Mouse (Mus musculus) midbrain, embryonic 16.5 days (tissue): ENCODE results near the gene Snx30. TPM values are rescaled to one million over a fixed set of nuclear protein-coding genes. Genes with fewer than 3 reads are reported as not detected.

Experiments used
- ATAC-seq: fragments of 200-750 bp; cut with Nextera tagmentation; 2 replicates; pipeline ENCODE4 v1.8.0; 2017; ENCODE audit warnings: moderate TSS enrichment
- H3K27ac ChIP-seq: fragments of 300-500 bp; sonication (generic); 2 replicates; pipeline ENCODE4 v1.5.1; 2014; ENCODE audit warnings: mild to moderate bottlenecking, low read length, mixed read lengths
- H3K27me3 ChIP-seq: fragments of 300-500 bp; sonication (generic); 2 replicates; pipeline ENCODE4 v1.6.1; 2014; ENCODE audit warnings: low read depth, low read length, mixed read lengths; ENCODE audit not compliant: control insufficient read depth, insufficient read depth
- H3K36me3 ChIP-seq: fragments of 300-500 bp; sonication (generic); 2 replicates; pipeline ENCODE4 v1.6.1; 2014; ENCODE audit warnings: mild to moderate bottlenecking, low read length, moderate library complexity, mixed read lengths; ENCODE audit not compliant: control insufficient read depth, insufficient read depth
- H3K4me1 ChIP-seq: fragments of 300-500 bp; sonication (generic); 2 replicates; pipeline ENCODE4 v1.6.1; 2014; ENCODE audit warnings: mild to moderate bottlenecking, low read length, mixed read lengths; ENCODE audit not compliant: control insufficient read depth, insufficient read depth
- H3K4me2 ChIP-seq: fragments of 300-500 bp; sonication (generic); 2 replicates; pipeline ENCODE4 v1.6.1; 2014; ENCODE audit warnings: mild to moderate bottlenecking, low read length, mixed read lengths
- H3K4me3 ChIP-seq: fragments of 300-500 bp; sonication (generic); 2 replicates; pipeline ENCODE4 v1.5.1; 2014; ENCODE audit warnings: low read depth, mild to moderate bottlenecking, low read length, moderate library complexity, mixed read lengths
- H3K9ac ChIP-seq: fragments of 300-500 bp; sonication (generic); 2 replicates; pipeline ENCODE4 v1.6.1; 2014; ENCODE audit warnings: low read depth, low read length, mixed read lengths
- H3K9me3 ChIP-seq: fragments of 300-500 bp; sonication (generic); replicated peaks from 2 replicates; pipeline ENCODE4 v1.6.1; 2014; ENCODE audit warnings: mild to moderate bottlenecking, low read length, mixed read lengths; ENCODE audit not compliant: control insufficient read depth, poor library complexity, severe bottlenecking
- WGBS: fragments of 180-500 bp; shearing (Covaris S2); extraction: QIAGEN DNeasy Blood & Tissue Kit; methylation state at CpG from one replicate; pipeline ENCODE4 v1.1.7; 2014; 5-methylcytosine and 5-hydroxymethylcytosine counted together
- polyA plus RNA-seq: library from polyadenylated mRNA; unstranded; fragments of >200 nt; fragmentation: Nextera tagmentation; extraction: Ambion mirVana; gene quantifications from 2 replicates; pipeline ENCODE4 v1.2.1, GENCODE M21; 2015

Snx30 gene
- 17.0 and 17.7 TPM in 2 replicates for polyA plus RNA-seq

DNA sequence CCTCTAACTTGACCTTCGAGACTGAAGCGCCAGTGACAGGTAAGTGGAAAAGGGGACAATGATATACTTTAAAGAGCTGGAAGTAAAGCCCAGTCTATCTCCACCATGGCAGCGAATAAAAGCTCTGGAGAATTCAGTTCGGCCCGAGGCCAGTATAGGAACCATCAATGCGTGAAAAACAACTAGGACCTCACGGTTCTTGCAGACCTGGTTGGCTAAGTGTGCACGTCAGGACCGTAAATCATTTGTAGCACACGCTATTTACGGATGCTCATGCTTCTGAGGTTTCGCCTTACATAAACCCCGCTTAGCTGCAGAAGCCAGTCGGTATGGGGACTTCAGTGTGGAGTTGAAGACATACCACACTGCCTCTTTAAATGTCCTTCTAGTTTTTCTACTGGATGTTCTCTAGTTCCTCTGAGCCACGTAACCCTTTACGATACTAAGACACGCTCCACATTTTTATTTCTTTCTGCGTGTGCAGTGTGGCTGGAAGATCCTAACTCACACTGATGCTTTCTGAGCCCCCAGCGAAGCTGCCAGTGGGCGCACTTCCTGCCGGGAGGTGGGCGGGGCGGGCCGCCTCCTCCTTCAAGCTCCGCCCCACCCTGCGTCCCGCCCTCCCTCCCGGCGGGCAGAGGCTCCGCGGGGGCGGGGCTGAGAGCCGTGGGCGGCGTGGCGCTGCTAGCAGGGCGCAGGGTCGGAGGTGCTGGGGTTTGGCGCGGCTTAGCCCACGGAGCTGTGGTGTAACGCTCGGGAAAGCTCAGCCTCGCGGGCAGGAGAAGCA lies at the start of gene Snx30:
TSS of gene Snx30 (plus strand) at position 660 of the 787 bp plus-strand sequence.
- no peaks in the 10 kb centered on the region for H3K9me3 ChIP-seq
- peak within 1 kb of the TSS; percentile 81 for H3K9ac ChIP-seq
- 3% methylated on average over 43 of the region's 45 CpGs for WGBS

DNA sequence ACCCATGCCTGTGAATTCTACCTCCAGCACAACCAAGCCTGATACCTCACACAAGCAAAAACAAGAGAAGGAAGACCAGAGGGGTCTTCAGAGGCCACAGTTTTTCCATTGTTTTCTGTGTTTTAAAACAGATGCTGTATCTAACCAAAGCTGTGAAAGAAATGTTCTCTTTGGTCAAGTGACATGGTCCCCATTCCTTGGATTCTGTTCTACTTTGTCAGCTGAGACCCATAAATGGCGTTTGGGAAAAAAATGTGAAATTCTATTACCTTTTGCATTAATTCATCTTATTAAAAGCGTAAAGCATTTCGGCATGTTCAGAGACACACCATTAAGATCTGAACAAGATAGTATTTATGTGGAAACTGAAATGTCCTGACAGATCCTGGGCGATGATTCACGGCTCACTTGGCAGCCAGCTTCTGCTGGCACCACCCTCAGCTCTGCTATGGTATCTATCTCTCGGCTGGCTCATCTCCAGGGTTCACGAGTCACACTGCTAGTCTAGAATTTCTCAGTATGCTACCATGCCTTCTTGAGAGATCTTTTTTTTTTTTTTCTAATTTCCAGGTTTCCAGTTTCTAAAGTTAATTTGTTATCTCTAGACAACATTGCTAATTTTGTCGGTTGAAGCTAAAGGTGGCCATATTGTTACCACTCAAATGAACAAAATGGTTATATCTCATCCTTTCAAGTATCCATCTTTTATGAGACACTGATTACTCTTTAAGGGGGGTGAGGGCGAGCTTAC lies 49.1 kb upstream of the Snx30 start:
- no peak overlapping the region for H3K4me3 ChIP-seq
- no peaks in the 10 kb centered on the region for H3K27me3 ChIP-seq
- no peaks in the 10 kb centered on the region for H3K9me3 ChIP-seq
- H3K27ac ChIP-seq: no peak overlapping the region
- no peaks in the 10 kb centered on the region; the same call in 1 of the 2 replicates for H3K4me1 ChIP-seq
- 89% methylated on average over 9 of the region's 9 CpGs for WGBS
- no peak overlapping the region for H3K9ac ChIP-seq
- no peaks in the 10 kb centered on the region for H3K36me3 ChIP-seq
- ATAC-seq: no peak
- H3K4me2 ChIP-seq: no peak overlapping the region

More for the DNA sequence above, at the start of gene Snx30:
- peak within 1 kb of the TSS; percentile 77 for H3K4me2 ChIP-seq
- peak within 1 kb of the TSS; percentile 81 for H3K4me3 ChIP-seq
- H3K27me3 ChIP-seq: no peaks in the 10 kb centered on the region
- peak; percentile 94 for ATAC-seq
- H3K27ac ChIP-seq: peak within 1 kb of the TSS; percentile 82
- H3K36me3 ChIP-seq: no peaks in the 10 kb centered on the region
- H3K4me1 ChIP-seq: peaks cover 10% of the 10 kb centered on the region; the same call in 1 of the 2 replicates

DNA sequence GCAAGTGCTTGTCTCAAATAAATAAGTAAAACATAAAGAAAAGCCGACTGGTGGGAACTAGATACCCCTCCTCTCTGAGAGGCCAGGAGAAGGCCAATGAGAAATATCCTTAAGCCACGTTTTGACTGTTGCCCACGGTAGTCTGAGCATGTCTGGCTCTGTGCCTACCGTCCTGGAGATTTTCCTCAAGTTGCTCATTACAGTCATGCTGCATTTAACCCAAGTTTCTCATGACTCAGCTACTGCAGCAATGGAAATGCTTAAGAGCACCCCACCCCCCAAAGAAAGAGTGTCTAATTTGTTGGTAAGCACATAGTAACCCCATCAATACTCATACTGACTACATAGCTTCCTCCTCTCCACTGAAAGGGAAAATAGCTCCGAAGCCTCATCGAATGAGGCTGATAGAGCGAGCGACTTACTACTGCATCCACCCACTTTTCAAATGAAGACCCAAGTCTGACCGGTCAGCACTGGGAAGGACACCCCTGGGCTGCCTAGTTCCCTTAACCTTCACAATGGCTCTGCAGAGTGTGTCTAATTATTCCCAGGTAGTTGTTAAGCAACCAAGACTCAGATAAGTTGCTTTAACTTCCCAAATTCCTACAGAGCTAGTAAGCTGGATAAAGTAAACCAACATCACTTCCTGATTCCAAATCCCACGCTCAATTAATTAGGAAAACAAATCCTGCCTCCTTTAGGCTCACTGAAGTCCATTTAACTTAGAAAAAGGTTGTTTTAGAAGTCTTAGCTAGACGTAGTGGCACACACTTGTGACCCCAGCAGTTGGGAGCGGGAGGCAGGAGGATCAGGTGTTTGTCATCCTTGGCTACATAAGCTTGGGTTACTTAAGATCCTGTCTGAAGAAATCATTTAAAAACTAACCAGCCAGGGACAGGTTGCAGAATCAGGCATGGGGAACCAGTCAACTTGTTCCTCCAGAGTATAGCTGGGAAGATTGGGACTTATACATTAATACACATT lies 47.9 kb upstream of the Snx30 start:
- Histone ChIP-seq H3K9ac (no peak overlapping the region), H3K4me2 (no peak overlapping the region)

DNA sequence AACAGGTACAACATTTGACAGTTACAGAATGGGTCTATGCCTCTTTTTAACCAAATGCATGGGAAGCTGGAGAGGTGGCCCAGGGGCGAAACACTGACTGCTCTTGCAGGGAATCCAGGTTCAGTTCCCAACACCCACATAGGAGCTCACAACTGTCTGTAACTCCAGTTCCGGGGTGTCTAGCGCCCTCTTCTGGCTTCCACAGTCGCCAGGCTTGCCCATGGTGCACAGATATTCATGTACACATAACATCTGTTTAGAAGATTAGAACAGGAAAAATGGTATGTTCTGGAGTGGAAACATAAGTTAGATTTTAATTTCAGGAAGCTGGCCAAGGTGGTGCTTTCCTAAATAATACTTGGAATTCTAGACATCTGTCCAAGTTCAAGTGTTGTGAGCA lies 45.6 kb upstream of the Snx30 start:
- no peaks in the 10 kb centered on the region for H3K9me3 ChIP-seq
- no peak for ATAC-seq
- no peaks in the 10 kb centered on the region for H3K27me3 ChIP-seq
- H3K4me2 ChIP-seq: no peak overlapping the region
- no peak overlapping the region for H3K4me3 ChIP-seq
- peaks cover under 1% of the 10 kb centered on the region; the same call in 1 of the 2 replicates for H3K4me1 ChIP-seq
- H3K9ac ChIP-seq: no peak overlapping the region
- WGBS: 80% methylated on average over 4 of the region's 4 CpGs
- H3K27ac ChIP-seq: no peak overlapping the region
- no peaks in the 10 kb centered on the region for H3K36me3 ChIP-seq

More for the DNA sequence above, 47.9 kb upstream of the Snx30 start:
- no peaks in the 10 kb centered on the region; the same call in 1 of the 2 replicates for H3K4me1 ChIP-seq
- H3K9me3 ChIP-seq: no peaks in the 10 kb centered on the region
- H3K27me3 ChIP-seq: no peaks in the 10 kb centered on the region
- H3K4me3 ChIP-seq: no peak overlapping the region
- WGBS: 83% methylated on average over 12 of the region's 12 CpGs
- H3K27ac ChIP-seq: no peak overlapping the region
- ATAC-seq: no peak
- H3K36me3 ChIP-seq: no peaks in the 10 kb centered on the region

DNA sequence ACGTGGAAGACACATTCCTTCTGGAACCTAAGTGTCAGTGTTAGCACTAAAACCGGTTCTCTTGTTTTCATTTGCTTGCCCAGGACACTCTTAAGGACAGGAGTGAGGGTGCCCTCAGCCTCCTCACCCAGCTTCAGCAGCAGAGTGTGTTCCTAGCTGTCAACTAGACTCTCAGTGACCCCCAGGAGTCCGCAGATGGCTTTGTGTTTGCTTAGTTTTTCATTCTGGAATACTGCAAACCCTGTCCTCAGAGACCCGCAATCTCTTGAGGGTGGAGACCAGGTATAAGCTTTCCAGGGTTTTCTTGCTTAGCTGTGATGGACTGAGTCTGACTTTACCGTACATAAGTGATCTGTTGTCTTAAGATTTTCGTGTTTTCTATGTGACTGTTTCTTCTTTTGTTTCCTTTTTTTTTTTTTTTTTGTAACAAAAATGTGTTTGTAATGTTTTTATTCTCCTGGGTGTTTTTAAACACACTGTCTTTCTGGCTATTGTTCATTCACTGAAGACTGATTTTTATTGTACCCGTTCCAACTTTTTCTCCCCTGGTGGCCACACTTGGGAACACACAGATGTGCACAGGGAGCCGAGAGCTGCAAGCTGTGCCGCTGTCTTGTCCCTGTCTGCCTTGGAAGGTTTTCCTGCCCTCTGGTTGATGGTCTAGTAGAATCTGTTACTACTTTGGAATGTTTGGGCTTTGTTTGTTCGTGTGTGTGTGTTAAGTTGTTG lies 44.8 kb upstream of the Snx30 start:
- no peak overlapping the region for H3K27ac ChIP-seq
- no peak overlapping the region for H3K4me2 ChIP-seq
- ATAC-seq: no peak
- 55% methylated on average over 10 of the region's 10 CpGs for WGBS
- H3K27me3 ChIP-seq: no peaks in the 10 kb centered on the region
- H3K36me3 ChIP-seq: no peaks in the 10 kb centered on the region
- no peak overlapping the region for H3K4me3 ChIP-seq
- no peaks in the 10 kb centered on the region for H3K9me3 ChIP-seq
- no peak overlapping the region for H3K9ac ChIP-seq
- peaks cover 4% of the 10 kb centered on the region for H3K4me1 ChIP-seq

DNA sequence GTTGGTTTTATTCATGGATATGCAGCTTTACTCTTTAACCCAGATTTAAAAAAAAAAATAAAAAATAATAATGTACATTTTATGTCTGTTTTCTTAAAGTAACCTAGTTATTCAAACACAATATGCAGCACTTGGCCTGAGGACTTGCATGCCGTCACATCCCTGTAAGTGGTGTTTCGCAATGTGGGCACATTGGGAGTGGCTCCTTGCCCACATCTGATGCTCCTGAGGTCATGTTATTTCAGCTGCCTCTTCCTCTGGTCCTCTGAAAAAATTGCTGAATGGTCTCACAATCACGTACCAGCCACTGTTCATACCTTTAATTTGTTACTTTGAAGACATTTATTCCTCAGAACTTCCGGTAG lies 44.3 kb upstream of the Snx30 start:
- Histone ChIP-seq H3K9ac (no peak overlapping the region), H3K27me3 (no peaks in the 10 kb centered on the region), H3K4me1 (peaks cover 4% of the 10 kb centered on the region), H3K4me2 (no peak overlapping the region), H3K4me3 (no peak overlapping the region), H3K27ac (no peak overlapping the region), H3K36me3 (no peaks in the 10 kb centered on the region), H3K9me3 (no peaks in the 10 kb centered on the region)
- no peak for ATAC-seq
- WGBS: 88% methylated on average over 4 of the region's 4 CpGs

DNA sequence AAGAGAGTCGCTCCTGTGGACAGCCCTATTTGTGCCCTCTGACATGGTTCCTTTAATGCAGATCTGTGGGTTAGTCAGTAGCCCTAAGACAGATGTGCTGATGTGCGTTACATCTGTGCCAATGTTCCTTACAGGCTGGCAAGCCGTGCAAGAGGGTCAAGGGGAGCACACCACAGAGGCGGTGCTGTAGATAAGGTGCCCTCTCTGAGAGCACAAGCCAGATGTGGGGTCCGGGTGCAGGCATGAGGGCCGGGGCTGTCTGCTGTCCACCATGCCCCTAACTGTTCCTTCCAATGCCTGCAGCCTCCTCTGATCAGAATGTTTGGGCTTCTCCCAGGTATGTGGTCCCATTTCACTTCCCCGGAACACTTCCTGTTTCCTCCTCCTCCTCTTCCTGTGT lies 40.7 kb upstream of the Snx30 start:
- Histone ChIP-seq H3K36me3 (0 out of 2 replicates have a peak, but pooled peaks cover under 1% of the 10 kb centered on the region), H3K27me3 (no peaks in the 10 kb centered on the region), H3K4me1 (peaks cover 4% of the 10 kb centered on the region), H3K4me3 (no peak overlapping the region), H3K9me3 (no peaks in the 10 kb centered on the region), H3K27ac (peak overlapping the region; percentile 45), H3K9ac (no peak overlapping the region), H3K4me2 (no peak overlapping the region)
- peak; percentile 18; the same call in 1 of the 2 replicates for ATAC-seq
- 80% methylated on average over 7 of the region's 7 CpGs for WGBS

DNA sequence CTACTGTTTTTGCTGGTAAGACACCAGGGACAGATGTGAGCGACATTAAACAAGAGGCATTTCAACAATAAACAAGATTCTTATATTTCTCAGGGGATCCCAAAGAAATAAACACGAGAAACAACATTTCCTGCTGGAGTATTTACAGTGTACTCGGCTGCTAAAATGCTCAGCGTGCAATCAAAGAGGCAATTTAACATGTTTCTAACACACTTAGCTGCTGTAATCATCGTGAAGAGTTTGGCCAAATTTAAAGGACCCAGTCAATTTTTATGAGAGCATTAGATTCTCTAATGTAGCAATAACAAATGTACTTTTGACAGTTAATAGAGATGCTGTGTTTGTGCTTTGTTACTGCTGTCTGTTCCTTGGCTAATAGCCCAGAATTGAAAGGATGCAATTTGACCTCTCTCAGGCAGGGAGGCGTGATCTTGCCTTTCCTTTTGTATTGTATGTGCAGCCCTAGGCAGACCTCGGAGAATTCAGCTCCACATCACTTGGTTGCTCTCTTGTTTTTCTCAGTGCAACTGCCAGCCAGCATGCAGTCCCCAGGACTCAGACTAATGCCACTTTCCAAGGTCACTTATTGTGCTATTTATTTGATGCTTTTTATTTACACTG lies 40.1 kb upstream of the Snx30 start:
- Histone ChIP-seq H3K4me3 (no peak overlapping the region), H3K27me3 (no peaks in the 10 kb centered on the region), H3K27ac (peak overlapping the region; percentile 45), H3K9ac (no peak overlapping the region), H3K4me1 (peaks cover 4% of the 10 kb centered on the region), H3K36me3 (0 out of 2 replicates have a peak, but pooled peaks cover 6% of the 10 kb centered on the region), H3K9me3 (no peaks in the 10 kb centered on the region), H3K4me2 (no peak overlapping the region)
- ATAC-seq: peak; percentile 61
- WGBS: 21% methylated on average over 7 of the region's 7 CpGs
